8 mouse cellular contexts compared by ENCODE assay signal in genomic region chr6:128143390-128144020, GRCm38 (mm10). TPM values are rescaled to one million over a fixed set of nuclear protein-coding genes. Genes with fewer than 3 reads are reported as not detected.
DNase-seq lines count a peak whose midpoint lies in the region; ATAC-seq and TF ChIP-seq lines count a peak whose summit lies in the region.

Gene Tspan9, minus strand, starts transcription at chr6:128143594.

- peak within 1 kb of the TSS; percentile 51 for H3K9ac ChIP-seq in neural tube, embryonic 15.5 days (replicated peaks)

- peak within 1 kb of the TSS; percentile 62 for H3K27ac ChIP-seq in brown adipose tissue, adult 24 weeks (replicated peaks; ENCODE audit: low read depth, low read length)
- peak within 1 kb of the TSS; percentile 91 for H3K27ac ChIP-seq in forebrain, embryonic 10.5 days
- peak within 1 kb of the TSS; percentile 70 for H3K27ac ChIP-seq in neural tube, embryonic 15.5 days (replicated peaks)

- ATAC-seq in neural tube, embryonic 15.5 days (ENCODE audit: low FRiP score): peak; percentile 90

- WGBS in forebrain, embryonic 10.5 days: under 1% methylated on average over 56 of the region's 56 CpGs
- WGBS in lung, adult 2 months: 2% methylated on average over 52 of the region's 56 CpGs
- WGBS in neural tube, embryonic 15.5 days: under 1% methylated on average over 44 of the region's 56 CpGs

- peaks cover 48% of the 10 kb centered on the region for H3K4me1 ChIP-seq in E14TG2a.4 (replicated peaks; ENCODE audit: low read depth, low read length)
- H3K4me1 ChIP-seq in brown adipose tissue, adult 24 weeks (ENCODE audit: control insufficient read depth, insufficient read depth, insufficient read length, low read length): peaks cover 4% of the 10 kb centered on the region
- H3K4me1 ChIP-seq in forebrain, embryonic 10.5 days: peaks cover 31% of the 10 kb centered on the region
- H3K4me1 ChIP-seq in lung, adult 2 months (ENCODE audit: control insufficient read depth, insufficient read depth, low read length): peaks cover 2% of the 10 kb centered on the region; the same call in 1 of the 2 replicates
- peaks cover 22% of the 10 kb centered on the region; the same call in 1 of the 2 replicates for H3K4me1 ChIP-seq in neural tube, embryonic 15.5 days

- TF ChIP-seq CTCF in E14TG2a.4 (conservative IDR thresholded peaks at IDR 0.05; ENCODE audit: low read length): no peak
- TF ChIP-seq CTCF in lung, adult 2 months (IDR thresholded peaks at IDR 0.05; ENCODE audit: insufficient read depth, low read length): no peak

- H3K36me3 ChIP-seq in E14TG2a.4 (ENCODE audit: insufficient read depth, low read length): no peaks in the 10 kb centered on the region
- no peaks in the 10 kb centered on the region for H3K36me3 ChIP-seq in forebrain, embryonic 10.5 days (replicated peaks)
- H3K36me3 ChIP-seq in neural tube, embryonic 15.5 days: no peaks in the 10 kb centered on the region

- peak; percentile 80 for DNase-seq in forebrain, embryonic 10.5 days (ENCODE audit: extremely low spot score, low spot score)
- peak; percentile 78 to 82 for DNase-seq in heart, postnatal 10 days
- peak; percentile 86 to 91 for DNase-seq in kidney, postnatal 4 days
- peak; percentile 84 for DNase-seq in lung, adult 2 months
- peak; percentile 34 to 63 for DNase-seq in thymus, postnatal 10 days (ENCODE audit: low spot score in 2 of 2)

- TF ChIP-seq POLR2A in lung, adult 2 months (IDR thresholded peaks at IDR 0.05; ENCODE audit: borderline replicate concordance, extremely low read depth, low read depth, low read length): 0 out of 2 replicates have a peak, but pooled peaks have one; percentile 34

- no peaks in the 10 kb centered on the region for H3K9me3 ChIP-seq in E14TG2a.4 (ENCODE audit: low read length)
- H3K9me3 ChIP-seq in forebrain, embryonic 10.5 days: no peaks in the 10 kb centered on the region
- no peaks in the 10 kb centered on the region for H3K9me3 ChIP-seq in neural tube, embryonic 15.5 days (replicated peaks)

- H3K4me3 ChIP-seq in E14TG2a.4 (replicated peaks; ENCODE audit: low read length): peak within 1 kb of the TSS; percentile 89
- peak within 1 kb of the TSS; percentile 72 for H3K4me3 ChIP-seq in brown adipose tissue, adult 24 weeks (ENCODE audit: insufficient read depth, low read depth, low read length)
- peak within 1 kb of the TSS; percentile 75 for H3K4me3 ChIP-seq in forebrain, embryonic 10.5 days
- peak within 1 kb of the TSS; percentile 81 for H3K4me3 ChIP-seq in lung, adult 2 months (replicated peaks; ENCODE audit: extremely low read depth, low read depth, low read length)
- H3K4me3 ChIP-seq in neural tube, embryonic 15.5 days (replicated peaks): peak within 1 kb of the TSS; percentile 59

- H3K27me3 ChIP-seq in E14TG2a.4 (ENCODE audit: insufficient read depth, low read length): peaks cover 20% of the 10 kb centered on the region
- H3K27me3 ChIP-seq in forebrain, embryonic 10.5 days (ENCODE audit: poor library complexity, severe bottlenecking): peaks cover 29% of the 10 kb centered on the region
- peaks cover 4% of the 10 kb centered on the region; the same call in 1 of the 2 replicates for H3K27me3 ChIP-seq in neural tube, embryonic 15.5 days (replicated peaks)

- intact Hi-C loops in heart, postnatal 10 days (cut with DNase I): loop anchor here (2.0 kb wide), 2 partner anchors 41 to 51 kb away; no protein-coding TSS in a partner anchor

- peak within 1 kb of the TSS; percentile 91 for H3K4me2 ChIP-seq in neural tube, embryonic 15.5 days

RNA-seq across cellular contexts. Expression of gene Tspan9, which starts in this region (rescaled TPM):
- polyA plus RNA-seq in brown adipose tissue, adult 24 weeks (2012; ENCODE audit: insufficient read depth, insufficient read length, missing spikeins): 7.5 and 8.8 TPM in 2 replicates
- polyA plus RNA-seq in forebrain, embryonic 10.5 days (2016; fragmentation: Nextera tagmentation; extraction: Ambion mirVana): 39.4 and 41.3 TPM in 2 replicates
- total RNA-seq in heart, postnatal 10 days (2021): 100 to 1,000 TPM; 184 to 197 TPM
- 255 and 312 TPM in 2 replicates for polyA plus RNA-seq in lung, adult 2 months (2012; rRNA removed)
- polyA plus RNA-seq in neural tube, embryonic 15.5 days (2015; fragmentation: Nextera tagmentation; extraction: Ambion mirVana): 48.3 and 63.2 TPM in 2 replicates

Comparison
In these comparisons a context has a peak if more than half of its experiments do, and no peak if none do; other contexts are left out.
1. Peak in every context shown above with its lines: DNase-seq, ATAC-seq, H3K4me3 ChIP-seq and H3K27ac ChIP-seq.